Mouse (Mus musculus) gastrocnemius, adult 18-20 months (tissue): ENCODE measurements around the gene C2cd5. TPM values are rescaled to one million over a fixed set of nuclear protein-coding genes. Genes with fewer than 3 reads are reported as not detected.

Source experiments
- DNase-seq: peaks from one replicate; pipeline ENCODE4 v3.0.0; 2021; ENCODE audit warnings: low spot score
- total RNA-seq, 2 experiments: library from RNA; stranded (reverse); gene quantifications; 2 replicates each; pipeline ENCODE4 v1.2.3; 2021

Gene C2cd5
- total RNA-seq, 2 experiments from 2014 or later = 6.1 to 6.8 TPM

DNA sequence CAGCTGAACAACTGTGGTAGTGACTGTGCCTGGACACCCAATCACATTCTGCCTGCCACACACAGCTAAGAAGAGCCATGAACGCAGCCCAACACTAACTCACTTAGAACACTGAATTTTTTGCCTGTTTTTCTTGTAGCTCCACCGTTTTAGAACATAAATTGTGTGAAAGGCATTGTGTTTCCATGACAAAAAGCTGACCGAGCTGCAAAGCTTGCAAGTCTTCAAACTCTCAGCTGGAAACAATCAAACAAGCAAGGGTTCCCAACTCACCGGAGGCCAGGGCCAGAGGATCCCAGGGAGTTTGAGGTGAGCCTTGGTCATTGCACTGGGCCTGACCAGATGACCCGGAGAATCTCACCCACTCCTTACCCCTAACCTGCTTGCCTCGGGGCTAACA is 16.8 kb upstream of the C2cd5 start:
- no peak for DNase-seq

DNA sequence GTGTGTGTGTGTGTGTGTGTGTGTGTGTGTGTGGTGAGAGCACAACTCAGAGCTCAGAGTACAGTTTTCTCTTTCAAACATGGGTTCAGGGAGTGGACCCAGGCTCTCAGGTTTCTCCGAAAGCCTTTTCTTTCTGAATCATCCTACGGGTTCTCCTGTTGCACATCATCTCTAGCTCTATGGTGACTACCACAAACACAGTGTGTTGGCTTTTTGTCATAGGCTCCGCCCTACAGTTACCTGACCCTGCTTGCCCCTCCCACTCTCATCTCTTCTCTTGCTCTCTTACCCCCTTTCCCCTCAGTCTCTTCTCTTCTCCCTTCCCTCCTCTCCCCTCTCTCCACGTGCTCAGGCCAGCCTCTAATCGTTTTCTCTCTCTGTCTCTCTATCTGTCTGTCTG is 15.6 kb upstream of the C2cd5 start:
- DNase-seq = no peak

DNA sequence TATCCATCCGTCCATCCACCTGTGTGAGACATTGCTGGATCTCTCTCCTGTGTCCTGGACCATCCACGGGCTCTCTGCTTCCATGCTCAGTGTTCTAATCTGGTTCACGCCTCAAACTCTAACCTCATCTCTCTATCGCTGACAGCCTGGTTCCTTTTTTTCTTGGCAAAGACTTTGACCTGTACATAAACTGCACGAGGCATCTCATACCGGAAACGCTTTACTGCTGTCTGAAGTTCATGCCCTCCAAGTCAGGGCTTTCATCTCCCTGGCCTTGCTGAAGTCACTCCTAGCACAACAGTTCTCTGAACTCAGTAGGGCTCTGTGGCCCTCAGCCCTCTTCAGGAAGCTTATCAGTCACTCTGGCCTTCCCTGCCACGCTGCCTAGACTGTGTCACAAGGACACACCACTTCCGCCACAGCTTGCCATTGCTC is 15.1 kb upstream of the C2cd5 start:
- DNase-seq = no peak

DNA sequence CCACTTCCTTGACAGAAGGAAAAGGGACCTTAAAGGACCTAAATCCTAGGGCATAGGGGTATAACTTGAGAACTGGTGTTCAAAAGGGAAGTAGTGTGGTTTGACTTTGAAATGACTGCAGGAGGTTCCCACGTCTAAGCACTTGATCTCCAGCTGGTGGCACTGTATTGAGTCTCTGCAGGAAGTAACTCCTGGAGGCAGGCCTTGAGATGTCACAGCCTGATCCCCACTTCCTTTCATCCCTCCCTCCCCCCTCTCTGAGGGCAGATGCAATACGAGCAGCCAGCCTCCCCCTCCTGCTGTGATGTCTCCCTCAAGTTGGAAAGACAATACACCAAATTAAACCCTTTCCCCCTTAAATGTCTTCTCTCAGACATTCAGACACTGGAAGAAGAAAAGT is 14.6 kb upstream of the C2cd5 start:
- DNase-seq = no peak

DNA sequence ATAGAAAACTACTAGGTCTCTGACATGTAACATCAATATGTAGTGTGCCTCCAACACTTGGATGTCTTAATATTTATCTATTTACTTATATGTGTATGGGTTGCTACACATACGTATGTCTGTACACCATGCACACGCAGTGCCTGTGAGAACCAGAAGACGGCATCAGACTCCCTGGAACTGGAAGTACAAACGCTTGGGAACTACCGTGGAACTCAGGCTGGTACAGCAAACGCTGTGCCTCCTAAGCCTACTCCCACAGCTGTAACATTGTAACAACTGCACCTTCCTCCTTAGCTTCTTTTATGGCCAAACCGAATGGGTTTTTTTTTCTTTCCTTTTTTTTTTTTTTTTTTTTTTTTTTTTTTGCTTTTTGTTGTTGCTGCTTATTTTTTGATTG is 10.4 kb upstream of the C2cd5 start:
- DNase-seq = no peak

DNA sequence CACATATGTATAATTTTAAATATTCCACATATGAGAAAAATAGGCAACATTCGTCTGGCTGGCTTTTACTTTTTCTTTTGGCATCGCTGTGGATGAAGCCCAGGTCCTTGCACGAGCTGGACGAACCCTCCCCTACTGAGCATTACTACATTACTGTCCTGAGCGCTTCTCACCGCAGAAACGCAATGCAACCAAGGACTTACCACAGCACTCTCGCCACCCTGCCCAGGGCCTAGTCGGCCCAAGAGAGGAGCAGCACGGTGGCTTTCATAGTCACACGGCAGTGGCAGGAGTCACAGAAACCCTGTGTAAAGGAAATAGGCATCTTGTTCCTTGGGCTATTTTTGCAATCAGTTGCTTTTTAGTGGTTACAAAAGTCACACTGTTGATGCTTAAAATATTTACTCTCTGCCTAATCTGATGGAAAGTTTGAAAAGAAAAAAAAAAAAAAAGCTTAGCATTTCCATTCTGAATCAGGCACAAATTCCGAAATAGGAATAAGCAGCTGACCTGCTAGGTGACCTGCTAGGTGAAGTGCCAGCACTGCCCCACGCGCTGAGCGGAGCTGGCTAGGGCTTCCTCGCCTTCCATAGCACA is 9.8 kb upstream of the C2cd5 start:
- no peak for DNase-seq

DNA sequence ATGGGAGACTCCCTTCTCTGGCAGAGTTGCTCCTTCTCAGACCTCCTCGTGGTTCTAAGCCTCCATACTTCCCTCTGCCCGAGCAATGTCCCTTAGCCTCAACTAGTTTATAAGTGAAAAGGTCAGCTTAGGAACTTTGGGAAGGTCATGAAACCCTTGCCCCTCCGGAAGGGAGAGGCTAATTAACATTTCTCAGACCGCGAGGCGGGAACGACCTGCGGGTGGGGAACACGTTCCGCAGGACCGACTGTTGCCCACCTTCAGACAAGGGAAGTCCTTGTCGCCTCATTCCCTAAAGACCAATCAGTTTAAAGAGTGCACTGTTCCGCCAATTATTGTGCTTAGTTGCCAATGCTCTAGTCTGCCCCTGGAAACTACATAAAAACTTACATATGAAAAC is 8.1 kb upstream of the C2cd5 start:
- DNase-seq = no peak

DNA sequence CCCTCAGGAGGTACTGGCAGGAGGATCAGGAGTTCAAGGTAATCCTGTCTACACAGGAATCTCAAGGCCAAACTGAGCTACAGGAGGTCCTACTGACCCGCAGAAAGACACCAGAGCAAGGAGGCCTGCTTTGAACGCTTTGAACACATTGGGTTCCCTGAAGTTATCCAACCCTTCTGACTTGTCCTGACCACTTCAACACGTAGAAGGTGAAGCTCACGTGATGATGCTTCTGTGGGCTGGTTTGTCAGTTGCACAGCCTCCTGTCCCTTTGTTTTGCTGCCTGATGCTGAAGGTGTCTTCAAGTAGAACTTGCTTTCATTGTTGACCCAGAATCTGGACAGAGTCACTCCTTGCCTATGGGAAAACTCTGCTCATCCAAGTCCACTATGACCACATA is 7.7 kb upstream of the C2cd5 start:
- no peak for DNase-seq

DNA sequence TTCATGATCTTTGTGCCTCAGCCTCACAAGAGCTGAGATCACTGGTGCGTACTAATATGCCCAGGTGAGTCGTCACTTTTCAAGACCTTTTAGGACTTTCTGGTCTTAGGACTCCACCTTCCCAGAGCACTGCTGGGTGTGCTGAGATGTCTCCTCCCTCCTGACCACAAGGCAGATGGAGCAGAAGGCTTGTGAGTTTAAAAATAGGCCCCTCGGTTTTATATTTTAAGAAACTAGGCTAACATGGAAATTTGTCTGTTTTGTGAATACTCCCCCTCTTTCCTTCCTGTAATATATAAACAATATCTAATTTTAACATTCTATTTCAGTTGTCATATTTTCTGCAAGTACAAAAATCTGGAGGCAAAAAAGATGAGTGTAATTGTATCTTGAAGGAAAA is 5.8 kb upstream of the C2cd5 start:
- DNase-seq = no peak

DNA sequence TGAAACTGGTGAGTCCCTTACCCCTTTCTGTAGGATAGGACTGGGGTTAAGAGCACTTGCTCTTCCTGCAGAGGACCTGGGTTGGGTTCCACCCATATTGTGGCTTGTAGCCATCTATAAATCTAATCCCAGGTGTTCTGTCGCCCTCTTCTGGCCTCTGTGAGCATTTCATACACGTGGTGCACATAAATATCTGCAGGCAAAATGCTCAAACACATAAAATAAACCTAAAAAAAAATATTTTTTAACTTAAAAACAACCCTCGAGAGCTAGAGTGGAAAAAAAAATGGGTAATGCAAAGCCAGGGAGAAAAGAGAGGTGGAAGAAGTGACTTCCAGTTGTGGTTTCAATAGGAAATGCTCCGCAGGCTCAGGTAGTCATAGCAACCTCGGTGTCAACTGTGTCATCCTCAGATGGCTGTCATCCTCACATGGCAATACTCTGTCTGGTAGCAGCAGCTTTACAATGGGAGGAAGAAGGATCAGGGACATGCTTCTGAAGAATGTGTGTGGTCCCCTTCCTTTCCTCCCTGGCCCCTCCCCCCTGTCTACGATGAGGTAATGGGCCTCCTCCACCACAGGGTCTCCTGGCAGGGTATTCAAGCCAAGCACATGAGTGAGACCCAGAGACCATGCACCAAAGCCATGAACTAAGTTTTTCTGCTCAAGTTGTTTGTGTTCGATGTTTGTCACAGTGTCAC is 4.2 kb upstream of the C2cd5 start:
- DNase-seq = no peak

DNA sequence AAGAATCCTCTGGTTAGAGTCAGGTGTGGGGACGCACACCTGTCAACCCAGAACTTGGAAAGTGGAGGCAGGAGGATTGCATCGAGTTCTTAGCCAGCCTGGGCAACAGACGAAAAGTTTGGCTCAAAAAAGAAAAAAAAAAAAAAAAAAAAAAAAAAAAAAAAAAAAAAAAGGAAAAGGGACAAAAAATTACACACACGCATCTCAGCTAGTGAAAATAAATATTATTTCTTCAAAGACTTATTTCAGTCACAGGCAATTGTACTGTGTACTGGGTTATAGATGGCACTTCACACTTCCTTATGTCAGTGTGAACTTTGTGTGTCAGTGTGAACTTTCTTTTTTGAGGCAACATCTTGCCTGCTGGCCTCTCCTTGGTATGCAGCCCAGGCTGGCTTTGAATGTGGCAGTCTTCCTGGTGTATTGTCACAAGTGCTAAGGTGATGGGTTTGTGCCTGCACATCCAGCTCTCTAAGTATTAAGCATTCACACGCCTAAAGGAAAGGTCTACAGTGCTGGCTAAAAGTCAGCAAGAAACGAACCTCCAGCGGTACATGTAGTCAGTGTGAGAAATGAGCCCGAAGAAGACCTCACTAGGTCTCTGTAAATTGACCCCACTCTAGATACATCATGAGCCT is 656 bp upstream of the C2cd5 start:
- no peak for DNase-seq

DNA sequence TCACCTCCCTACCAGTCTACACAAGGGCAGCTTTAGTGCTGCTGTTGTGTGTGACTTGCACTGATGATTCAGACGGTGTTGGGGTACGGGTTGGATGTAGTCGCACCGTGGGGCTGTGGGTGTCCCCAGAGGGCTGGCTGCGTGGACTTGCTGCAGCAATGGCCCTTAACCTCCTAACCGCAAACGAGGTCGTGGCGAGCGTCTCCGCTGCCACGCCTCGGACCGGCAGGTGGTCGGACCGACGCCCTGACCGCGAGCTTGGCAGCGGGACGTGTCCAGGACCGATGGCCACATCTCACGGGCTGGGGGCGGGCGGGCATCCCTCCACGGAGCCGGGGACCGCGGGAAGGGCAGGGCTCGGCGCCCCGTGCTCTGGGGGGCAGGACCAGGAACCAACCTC is 660 bp downstream of the C2cd5 start:
- peak; percentile 5 for DNase-seq

DNA sequence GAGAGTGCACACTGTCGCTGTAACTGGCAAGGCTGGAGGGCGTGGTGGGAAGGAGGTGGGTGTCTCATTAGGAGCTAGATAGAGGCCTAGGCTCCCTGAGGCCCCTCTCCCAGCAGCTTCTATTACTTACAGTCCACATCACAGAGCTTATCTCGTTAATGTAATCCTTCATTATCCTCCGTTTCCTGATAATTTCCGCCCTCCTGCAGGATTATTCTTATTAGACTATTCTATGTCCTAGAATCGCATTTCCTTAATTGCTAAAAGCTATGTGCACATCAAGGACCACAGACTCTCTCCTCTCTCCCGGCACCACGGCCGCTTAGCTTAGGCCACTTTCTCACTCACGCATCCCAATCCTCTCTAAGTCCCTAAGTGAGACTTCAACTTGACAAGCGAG is 4.8 kb downstream of the C2cd5 start:
- no peak for DNase-seq

DNA sequence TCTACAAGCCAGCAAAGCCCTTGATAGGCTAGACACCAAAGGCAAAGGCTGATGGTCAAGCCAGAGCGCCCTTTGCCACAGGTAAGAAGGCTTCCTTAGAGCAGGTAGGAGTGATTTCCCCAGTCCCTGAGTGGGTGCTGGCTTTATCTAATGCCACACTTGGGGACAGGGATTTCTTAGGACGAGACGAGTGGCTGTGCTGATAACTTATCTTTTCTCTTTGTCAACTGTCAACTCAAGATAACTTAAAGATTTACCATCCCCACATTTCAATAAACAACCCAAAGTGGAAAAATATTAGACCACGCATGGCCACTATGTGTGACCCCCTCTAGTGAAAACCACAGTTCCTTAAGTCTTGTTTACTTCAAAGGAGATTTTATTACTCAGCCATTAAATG is 7.1 kb downstream of the C2cd5 start:
- no peak for DNase-seq

DNA sequence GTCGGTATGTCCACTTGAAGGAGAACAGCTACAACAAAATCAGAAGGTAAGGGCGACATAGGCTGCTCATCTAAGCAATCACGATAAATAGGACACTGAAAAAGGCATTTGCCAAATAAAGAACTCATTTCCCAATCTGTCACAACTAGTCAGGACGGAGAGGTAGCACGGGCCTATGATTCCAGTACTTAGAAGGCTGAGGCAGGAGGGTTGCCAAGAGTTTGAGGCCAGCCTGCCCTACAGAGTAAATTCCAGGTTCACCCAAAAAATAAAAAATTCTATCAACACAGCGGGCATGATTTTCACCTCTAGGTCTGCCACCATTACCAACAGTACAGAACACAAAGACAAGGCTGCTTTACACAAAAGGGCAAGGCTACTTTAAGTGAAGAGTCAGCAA is 8.9 kb downstream of the C2cd5 start:
- DNase-seq = no peak

DNA sequence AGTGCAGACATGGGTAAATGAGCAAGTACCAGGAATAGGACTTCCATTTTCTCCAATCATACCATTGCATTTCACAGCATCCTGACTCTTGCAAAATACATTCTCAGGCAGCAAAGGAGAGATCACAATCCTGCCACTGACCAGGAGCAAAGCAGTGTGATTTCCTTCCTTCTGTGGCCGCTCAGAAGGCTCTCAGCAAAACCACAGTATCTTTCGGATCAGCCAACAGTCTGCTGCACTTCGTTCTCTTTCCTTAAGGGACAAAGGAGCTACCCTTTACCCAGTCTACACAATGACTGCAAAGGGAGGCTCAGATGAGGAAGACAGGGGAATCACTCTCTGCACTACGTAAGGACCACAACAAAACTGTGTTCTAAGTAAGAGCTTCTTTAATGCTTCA is 12.6 kb downstream of the C2cd5 start:
- DNase-seq = no peak

DNA sequence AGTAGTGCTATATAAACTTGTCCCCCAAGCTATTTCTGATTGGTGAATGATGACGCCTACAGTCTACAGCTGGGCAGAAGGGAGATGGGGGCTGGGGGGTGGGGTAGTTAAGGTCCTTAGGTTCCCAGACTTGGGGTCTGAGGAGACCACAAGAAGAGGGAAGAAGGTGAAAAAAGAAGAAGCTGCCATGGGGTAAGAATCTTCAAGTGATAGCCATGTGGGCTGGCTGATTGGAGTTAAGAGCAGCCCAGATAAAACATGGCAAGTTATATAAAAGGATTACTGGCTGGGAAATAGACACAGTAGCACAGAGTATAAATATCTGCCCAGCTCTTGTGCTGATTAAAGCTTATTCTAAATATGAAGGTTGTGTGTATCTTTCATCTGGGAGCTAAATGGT is 14.0 kb downstream of the C2cd5 start:
- no peak for DNase-seq

DNA sequence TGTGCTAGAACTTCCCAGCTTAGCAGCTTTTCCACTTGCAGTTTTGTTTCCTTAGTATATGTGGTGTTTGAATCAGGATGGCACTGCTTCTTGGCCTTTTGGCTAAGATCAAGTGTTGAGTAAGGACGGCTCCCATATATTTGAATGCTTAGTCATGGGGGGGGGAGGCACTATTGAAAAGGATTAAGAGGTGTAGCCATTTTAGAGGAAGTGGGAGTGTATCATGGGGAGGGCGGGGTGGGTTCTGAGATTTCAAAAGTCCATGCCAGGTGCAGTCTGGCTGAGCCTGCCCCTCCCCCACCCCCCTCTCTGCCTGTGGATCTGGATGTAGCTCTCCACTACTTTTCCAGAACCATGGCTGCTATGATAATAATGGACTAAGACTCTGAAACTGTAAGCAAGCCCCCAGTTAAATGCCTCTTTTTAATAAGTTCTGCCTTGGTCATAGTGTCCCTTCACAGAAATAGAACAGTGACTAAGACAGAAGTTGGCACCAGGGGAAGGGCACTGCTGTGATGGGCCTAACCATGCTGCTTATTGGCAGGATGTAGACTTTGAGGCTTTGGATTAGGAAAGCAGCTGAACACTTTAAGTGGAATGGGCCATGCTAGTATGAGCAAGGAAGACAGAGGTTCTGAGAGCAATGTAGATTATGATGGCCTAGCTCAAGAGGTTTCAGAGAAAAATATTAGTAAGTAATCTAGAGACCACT is 15.5 kb downstream of the C2cd5 start:
- DNase-seq = no peak

DNA sequence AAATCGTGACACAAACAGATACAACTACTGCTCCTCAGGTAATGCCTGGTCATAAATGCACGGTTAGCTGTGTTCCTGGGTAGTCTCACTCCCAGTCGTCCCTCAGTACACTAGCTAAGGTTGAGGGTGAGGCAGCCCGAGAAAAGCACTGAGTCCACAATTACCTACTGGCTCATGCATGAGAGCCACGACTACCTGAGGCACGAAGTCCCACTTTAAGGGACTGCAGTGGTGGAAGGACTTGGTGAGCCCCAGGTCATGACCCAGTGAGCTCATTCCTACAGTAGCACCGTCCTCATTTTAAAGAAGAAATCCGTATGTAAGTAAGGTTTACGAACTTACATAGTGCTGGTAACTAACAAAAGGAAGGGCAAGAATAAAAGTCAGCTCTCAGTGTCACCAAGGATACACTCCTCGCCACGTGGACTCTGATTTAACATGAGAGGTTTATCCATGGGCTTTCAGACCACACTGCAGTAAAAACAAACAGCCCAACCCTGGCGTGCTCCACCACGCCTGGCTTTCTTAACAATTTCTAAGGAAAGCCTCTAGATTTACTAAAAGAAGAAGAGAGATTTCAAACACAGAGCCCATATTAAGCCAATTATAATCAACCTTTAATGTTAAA is 18.3 kb downstream of the C2cd5 start:
- DNase-seq = no peak

DNA sequence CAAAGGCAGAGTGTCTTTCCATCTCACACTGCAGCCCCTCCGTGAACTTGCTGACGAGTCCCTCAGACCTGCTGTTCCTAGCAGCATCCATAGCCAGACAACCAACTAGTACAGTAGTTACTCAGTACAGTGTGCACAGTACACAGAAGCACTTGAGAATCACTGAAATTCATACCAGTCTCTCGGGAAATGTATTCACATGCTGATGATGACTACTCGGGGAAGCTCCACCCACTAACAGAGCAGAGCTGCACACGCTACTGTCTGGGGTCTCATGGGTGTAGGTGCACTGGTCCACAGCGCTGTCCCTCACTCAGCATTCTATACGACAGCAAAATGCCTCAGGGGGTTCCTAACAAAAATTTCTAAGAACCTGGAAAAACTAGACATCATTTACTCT is 19.2 kb downstream of the C2cd5 start:
- no peak for DNase-seq

DNA sequence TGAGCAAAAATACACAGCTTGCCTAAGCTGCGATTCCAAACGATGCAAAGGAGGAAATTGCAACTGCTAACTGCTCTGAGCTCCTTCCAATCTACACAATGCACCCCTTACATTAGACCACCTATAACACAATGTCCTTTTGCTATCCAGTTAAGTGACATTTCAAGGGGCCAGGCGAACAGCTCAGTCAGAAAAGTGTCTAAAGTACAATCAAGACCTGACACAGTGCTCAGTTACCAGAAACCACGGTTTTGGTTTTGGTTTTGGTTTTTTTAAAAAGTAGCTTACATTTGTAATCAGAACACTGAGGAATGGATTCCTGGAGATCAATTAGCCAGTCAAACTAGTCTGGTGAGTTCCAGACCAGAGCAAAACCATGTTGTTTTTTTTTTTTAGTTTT is 20.8 kb downstream of the C2cd5 start:
- DNase-seq = no peak

DNA sequence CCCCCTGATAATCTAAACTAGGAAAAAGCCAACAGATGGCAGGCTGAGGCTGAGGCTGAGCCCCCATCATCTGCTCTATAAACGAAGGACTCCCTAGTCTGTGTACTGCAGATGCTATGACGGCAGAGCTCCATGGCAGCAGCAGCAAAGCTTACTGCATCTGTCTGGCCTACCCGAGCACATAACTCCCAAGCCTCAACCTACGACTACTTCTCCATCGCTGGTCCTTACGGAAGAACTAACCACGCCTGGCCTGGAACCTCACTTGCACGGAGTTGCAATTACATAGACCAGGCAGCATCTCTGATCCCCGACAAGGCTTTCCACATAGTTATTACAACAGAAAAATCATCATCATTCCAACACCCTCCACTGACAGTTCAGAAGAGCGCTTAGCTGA is 23.5 kb downstream of the C2cd5 start:
- no peak for DNase-seq
